Mouse (Mus musculus) stomach, postnatal 0 days (tissue): ENCODE data around the gene Olfr951.

Experiments
- CTCF ChIP-seq: IDR thresholded peaks from 2 replicates; pipeline ENCODE4 v1.5.1; 2016; ENCODE audit warnings: antibody characterized with exemption, low read depth, mild to moderate bottlenecking, moderate library complexity
- EP300 ChIP-seq: optimal IDR thresholded peaks from 2 replicates; pipeline ENCODE3; 2016; ENCODE audit warnings: antibody characterized with exemption

DNA sequence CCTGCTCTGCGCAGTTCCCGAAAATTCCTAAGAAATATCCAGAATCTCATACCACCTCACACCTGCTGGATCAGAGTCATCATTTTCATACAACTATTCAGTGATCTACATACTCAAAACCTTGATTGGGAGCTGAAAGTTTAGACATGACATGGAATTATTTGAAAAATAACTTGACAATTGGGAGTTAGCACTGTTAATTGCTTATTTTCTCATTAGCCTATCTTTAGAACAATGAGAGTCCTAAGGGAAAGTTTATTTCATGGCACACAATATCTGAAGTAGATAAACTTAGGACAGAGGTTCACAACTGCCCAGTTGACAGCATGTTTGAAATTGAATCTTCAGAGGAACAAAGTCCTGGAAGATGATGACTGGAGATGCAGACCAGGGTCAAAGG, at the start of gene Olfr951:
- TF ChIP-seq CTCF (no peak), EP300 (no peak)
